Mouse (Mus musculus): ENCODE measurements around the gene Dph6.

DNA sequence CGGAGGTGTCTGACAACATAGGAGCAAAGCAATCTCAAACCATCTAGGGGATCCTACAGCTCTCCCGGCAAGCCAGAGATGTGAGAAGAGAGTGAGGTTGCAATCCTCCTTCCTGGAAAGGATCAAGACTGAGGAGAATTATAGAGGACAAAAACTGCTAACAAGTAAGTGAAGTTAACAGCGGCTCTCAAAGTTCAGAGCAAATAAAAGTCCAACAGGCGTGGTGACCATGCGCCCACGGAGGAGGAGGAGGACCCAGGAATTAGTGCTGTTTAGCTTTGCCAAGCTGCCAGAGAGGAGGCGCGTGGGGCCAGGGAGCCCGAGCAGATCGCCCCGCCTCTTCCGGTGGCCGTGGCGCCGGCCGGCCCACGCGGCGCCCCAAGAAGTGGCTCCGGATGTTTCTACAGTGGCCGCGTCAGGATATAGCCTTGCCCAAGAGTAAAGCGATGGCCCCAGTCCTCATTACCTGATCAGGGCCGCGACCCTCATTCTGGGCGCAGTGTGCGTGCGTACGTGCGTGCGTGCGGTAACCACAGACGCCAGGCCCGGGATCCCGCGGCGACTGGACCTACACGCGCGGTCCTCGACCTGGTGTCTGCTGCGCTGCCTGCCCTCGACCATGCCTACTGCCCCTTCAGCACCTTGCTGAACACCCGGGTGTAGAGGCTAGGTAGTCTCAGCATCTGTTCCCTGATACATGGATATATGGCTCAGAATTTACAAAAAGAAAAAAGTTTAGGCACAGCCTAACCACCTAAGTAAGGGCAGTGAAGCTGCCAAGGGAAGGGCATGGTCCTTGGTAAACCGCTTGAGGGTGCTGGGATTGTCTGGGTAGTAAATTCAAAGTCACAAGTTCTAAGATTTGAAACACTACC, at the start of gene Dph6:
- no peak for TF ChIP-seq MYOG (IDR thresholded peaks at IDR 0.05; ENCODE audit: control insufficient read depth, extremely low read depth, insufficient read length)
- no peak for TF ChIP-seq CEBPB (IDR thresholded peaks at IDR 0.05; ENCODE audit: low read depth)
- TF ChIP-seq CTCF (IDR thresholded peaks at IDR 0.05; ENCODE audit: control insufficient read depth, insufficient read depth, insufficient read length) = no peak

Data from C2C12 (cell line).